Mouse (Mus musculus) megakaryocyte, adult 5-6 weeks (primary cell): ENCODE data around the gene Syngr2. TPM values are rescaled to one million over a fixed set of nuclear protein-coding genes. Genes with fewer than 3 reads are reported as not detected.
A peak's percentile ranks its signal among the peaks of the same experiment; 100 is the strongest.
"Not testable (repeated sequence)": the region's sequence is repeated elsewhere in the genome, so short reads cannot be mapped to it uniquely, and the experiment has no call there.

ENCODE experiments used
- ATAC-seq: 2 replicates; pipeline ENCODE4 v1.8.0; 2016; ENCODE audit warnings: mild to moderate bottlenecking, inconsistent platforms; ENCODE audit not compliant: poor library complexity, severe bottlenecking
- total RNA-seq, 2 experiments: library from RNA; stranded (forward) in 1 of 2; stranded (reverse) in 1 of 2; fragments of 153-499, 151-499 nt in 1 of 2; fragments of 221-1000, 200-1000 nt in 1 of 2; gene quantifications; 2 replicates each; pipeline versions ENCODE4 v1.2.3 to v1.2.4; 2015 to 2017

The Syngr2 gene
- total RNA-seq, 2 experiments from 2014 or later = 176 to 225 TPM

DNA sequence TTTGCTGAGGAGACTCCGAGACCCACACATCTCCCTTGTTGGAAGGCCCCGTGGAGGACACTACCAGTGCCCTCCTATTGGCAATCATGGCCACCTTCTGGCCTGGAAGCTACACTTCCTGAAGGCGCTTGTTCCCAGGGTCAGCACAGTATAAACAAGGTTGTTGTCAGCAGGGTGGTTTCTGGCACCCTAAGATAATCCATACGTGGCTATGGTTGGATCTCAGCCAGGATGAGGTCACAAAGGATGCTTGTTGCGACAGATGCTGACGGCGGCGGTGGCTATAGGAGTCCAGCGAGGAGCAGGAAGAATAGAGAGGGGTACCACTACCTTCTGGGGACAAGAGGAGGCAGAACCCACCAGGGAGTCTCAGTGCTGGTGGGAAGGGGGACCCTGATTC is 20.9 kb downstream of the Syngr2 start:
- ATAC-seq = no peak

DNA sequence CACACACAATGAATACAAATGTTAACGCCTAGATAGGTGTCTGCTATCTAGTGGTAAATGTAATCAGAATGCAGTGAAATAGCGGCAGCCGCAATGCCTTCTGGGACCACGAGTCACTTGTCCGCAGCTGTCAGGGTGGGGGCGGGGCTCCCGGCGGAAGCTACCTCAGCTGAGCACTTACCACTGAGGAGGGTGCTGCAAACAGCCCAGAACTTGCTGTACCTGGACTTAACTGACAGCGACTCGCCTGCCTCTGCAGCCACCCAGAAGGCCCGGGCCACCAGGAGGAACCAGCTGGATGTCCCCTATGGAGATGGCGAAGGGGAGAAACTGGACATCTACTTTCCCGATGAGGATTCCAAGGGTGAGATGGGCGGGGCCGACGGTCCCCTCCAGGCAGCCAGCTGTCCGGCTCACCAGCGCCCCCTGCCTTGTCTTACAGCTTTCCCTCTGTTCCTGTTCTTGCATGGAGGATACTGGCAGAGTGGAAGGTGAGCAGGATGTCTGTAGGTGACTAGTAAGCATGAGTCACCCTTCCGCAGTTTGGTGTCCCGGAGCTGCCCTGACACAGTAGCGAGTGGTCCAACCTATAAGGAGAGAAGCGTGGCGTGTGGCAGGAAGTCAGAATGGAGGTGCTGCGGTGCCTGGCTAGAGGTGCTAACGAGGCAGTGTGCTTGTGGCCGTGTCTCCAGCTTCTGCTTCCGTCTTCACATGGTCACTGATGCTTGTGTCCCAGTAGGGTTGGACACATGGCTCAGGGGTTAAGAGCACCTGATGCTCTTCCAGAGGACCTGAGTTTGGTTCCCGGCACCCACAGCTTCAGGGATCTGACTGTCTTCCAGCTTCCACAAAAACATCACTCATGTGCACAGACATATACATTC is 22.9 kb downstream of the Syngr2 start:
- peak; percentile 87 for ATAC-seq

DNA sequence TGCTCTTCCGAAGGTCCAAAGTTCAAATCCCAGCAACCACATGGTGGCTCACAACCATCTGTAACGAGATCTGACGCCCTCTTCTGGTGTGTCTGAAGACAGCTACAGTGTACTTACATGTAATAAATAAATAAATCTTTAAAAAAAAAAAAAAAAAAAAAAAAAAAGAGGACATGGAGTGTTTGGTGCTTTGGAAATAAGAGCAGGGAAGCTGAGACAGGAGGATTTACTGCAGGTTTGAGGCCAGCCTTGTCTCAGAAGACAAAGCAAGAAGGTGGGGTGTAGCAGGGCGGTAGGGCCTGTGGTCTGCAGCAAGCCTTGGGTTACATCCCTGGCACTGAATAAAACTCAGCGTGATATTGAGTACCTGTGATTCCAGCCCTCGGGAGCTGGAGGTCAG is 24.0 kb downstream of the Syngr2 start:
- ATAC-seq = not testable (repeated sequence)

DNA sequence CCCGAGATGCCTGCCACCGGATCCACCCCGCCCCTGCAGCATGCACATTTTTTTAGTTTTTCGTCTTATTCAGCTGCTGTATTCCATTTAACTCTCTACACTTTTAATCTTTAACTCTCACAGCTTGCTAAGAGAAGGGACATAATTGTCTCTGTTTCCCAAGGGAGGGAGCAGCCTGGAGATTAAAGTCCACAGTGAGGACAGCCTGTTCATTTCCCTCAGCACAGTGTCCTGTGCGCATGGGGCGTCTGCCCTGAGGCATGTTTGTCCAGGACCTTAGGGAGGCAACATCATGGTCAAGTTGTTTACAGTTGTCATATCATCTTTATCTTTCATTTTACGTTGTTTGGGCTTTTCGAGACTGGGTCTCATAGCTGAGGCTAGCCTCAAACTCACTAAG is 24.6 kb downstream of the Syngr2 start:
- ATAC-seq = no peak

DNA sequence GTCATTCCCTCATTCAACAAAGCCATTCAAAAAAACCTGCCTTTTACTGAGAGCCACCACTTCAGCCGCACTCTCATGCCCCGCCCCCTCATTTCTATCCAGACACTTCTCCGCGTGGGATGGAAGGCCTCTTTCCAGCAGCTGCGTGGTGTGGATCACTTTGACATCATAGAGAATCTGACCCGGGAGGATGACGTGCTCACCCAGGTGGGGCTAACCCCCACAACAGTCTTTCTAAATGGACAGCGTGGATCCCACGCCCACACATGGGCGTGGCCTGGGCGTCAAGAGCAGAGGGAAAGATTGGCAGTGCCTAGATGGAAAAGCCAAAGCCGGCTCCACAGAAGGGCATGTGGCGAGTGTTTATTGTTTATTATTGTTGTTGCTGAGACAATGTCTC is 26.8 kb downstream of the Syngr2 start:
- no peak for ATAC-seq

DNA sequence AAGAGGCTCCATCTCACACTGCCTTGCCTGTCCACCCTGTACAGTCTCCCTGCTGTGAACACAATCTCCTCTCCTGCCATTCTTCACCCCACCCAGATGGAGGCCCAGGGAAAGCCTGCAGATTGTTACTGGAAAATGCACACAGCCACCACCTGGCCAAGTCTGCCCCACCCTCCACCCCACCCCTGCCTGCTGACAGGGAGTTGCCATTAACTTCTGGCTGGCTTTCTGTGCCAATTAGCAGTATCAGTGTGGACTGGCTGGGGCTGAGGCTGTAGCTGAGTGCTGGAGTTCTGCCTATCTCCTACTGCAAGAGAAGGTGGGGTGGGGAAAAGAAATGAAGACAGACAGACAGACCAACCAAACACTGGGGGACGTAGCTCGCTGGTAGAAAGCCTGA is 29.1 kb downstream of the Syngr2 start:
- peak; percentile 47 for ATAC-seq

DNA sequence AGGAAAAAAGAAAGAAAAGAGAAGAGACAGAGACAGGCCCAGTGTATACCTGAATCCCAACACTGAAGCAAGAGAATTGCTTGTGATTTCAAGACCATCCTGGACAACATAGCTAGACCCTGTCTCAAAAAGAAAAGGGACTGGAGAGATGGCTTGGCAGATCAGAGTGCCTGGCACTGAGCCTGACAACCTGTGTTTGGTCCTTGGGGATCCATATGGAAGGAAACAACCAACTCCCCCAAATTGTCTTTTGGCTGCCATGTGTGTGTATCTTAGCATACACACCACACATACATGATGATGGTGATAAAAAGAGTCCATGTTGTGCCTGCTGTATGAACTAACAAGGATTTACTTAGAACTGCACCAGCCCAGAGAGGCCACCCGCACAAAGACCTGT is 29.6 kb downstream of the Syngr2 start:
- ATAC-seq = no peak

DNA sequence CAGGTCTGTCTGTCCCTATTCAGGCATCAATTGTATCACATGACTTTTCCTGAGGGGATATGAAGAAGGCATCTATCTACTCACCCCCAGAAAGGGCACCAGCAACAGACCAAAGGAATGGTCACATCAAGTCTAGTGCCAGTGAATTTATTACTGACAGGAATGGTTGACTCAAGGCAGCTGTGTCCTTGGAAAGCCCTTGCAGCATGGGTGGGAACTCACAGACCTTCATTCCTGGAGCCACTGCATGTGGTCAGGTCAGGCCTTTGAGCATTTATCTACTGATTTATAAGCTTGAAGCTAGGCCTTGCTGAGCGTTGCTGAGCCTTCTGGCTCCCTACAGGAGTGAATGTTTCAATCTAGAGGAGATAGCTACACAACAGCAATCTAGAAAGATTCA is 31.4 kb downstream of the Syngr2 start:
- ATAC-seq = no peak

DNA sequence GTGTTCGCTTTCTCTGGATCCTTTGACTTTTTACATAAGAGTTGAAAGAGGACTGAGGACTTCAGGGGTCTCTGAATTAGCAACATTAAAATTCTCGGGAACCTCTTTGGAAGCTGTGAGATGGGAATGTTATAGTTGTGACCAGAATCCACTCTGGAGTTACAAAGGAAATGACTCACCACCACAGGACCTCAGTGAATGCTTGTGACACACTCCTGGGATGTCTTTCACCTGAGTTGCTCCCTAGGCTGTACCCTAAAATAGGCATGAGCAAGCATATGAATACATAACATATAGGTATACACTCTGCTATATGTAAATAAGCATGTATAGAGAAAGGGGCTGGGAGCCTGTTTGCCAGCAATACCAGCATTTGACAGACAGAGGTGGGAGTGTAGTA is 34.0 kb downstream of the Syngr2 start:
- ATAC-seq = no peak

DNA sequence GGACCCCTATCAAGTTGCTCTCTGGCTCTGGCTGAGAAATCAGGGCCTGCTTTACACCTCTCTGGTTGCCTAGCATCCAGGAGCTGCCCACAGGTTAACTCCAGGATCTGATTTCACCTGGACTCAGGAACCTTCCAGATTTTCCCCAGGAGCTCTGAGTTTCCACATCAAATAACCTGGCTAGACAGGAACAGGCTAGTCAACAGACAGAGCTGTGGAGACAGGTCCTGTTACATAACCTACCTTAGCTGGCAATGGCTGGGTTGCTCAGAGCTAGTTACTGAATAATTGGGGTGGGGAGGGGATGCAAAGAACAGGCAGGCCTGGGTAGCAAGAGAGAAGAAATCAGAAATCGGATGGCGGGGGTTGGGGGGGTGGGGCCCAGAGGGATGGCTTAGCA is 35.5 kb downstream of the Syngr2 start:
- ATAC-seq = no peak

DNA sequence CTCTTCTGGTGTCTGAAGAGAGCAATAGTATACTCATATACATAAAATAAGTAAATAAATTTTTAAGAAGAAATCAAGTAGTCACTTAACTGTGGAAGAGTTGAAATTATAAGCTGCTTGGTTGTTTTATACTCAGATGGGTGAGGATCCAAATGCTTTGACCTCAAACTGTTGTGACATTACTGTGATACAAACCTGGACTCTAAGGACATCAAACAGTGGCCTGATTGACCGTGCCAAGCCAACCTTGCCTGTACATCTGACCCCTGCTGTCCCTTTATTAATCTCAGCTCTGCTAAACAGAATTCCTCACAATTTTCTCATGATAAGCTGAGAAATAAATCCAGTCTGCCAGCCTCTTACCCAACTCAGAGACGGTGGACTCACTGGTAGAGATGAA is 36.2 kb downstream of the Syngr2 start:
- no peak for ATAC-seq

DNA sequence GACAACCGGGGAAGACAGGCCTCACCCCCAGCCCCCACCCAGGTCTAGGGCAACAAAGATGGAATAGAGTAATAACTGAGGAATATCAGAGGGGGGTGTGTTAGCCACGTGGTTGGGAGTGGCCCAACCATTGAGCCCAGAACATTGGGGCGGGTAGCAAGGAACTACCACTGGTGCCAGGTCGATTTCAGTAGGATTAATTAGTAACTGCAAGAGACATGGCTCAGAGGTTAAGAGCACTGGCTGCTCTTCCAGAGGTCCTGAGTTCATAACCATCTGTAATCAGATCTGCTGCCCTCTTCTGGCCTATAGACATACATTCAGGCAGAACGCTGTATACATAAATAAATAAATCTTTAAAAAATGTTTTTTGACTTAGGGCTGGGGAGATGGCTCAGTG is 37.2 kb downstream of the Syngr2 start:
- no peak for ATAC-seq

DNA sequence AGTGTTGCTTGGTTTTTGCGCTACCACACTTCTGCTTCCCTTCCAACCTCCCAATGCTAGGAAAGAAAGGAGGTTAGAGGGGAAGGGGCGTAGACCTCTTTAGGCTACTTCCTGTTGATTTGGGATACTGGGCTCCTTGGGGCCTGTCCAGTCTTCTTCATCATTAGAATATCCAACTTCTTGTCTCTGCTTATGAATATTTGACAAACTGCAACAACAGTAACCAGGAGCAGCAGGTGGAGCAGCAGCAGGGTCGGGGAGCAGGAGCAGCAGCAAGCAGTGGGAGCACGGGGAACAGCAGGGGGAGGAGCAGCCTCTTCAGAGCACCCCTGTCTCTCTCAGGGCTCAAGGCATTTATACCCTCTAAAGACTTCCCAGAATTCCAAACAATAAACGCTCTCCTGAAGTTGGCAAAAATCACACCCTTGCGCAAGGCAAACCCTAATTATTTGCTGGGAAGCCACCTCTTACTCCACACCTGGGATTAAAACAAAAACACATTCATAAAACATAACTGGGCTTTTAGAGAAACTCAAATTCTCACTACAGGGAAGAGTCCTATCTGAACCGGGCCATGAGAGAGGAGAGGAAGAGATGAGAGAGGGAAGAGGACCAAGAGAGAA is 38.2 kb downstream of the Syngr2 start:
- no peak for ATAC-seq

DNA sequence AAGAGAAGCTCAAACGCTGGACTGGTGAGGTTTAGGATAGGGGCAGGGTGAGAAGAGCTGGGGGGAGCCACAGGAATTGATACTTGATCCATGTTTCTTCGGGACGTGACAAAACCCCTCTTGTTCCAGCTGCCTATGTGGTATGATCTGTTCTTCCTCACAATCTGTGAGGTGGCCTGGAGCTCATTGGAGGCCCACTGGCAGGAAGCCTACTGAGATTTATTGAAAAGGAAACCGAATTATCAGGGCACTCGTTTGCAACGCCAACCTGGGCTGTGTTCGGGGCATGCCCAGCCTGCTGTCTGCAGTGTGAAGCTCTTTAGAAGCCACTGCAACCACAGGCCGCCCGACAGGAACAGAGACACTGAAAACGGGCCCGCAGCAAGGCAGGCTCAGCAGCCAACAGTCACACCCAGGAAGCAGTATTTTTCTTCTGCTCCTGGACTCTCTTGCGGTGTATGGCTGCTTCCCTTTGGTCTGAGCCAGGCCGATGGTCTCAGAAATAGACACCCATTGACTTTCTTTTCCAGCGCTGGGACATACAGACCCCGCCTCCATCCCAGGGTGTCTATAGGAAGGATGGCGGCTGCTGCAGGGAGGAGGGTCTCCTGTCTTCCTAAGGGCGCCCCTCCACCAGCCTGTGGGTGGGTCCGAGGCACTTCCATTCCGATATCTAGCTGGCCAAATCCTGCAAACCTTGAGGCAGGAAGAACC is 39.0 kb downstream of the Syngr2 start:
- ATAC-seq = peak; percentile 55

DNA sequence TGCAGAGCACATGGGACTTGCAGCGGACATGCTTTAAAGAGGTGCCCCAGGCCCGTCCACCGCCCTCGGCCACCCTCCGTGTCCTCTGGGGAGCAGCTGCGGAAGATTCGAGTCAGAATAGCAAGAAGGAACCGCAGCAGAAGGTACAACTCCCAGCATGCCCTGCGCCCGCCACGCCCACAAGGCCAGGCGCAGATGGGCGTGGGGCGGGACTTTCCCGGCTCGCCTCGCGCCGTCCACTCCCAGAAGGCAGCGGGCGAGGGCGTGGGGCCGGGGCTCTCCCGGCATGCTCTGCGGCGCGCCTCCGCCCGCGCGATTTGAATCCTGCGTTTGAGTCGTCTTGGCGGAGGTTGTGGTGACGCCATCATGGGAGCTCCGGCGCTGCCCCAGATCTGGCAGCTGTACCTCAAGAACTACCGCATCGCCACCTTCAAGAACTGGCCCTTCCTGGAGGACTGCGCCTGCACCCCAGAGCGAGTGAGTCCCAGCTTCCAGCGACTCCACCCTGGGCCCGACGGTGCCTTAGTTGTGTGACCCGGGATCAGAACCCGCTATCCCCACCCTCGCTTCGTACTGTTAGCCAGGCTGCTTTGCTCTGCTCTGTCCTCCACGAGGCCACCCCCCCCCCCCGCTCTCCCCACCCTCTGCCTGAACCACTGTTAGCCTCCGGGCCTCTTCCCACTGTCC is 39.7 kb downstream of the Syngr2 start, which contains the start of gene Birc5:
Gene Birc5 (plus strand): TSS at position 267 of the 687 bp plus-strand sequence.
- peak; percentile 98 for ATAC-seq

DNA sequence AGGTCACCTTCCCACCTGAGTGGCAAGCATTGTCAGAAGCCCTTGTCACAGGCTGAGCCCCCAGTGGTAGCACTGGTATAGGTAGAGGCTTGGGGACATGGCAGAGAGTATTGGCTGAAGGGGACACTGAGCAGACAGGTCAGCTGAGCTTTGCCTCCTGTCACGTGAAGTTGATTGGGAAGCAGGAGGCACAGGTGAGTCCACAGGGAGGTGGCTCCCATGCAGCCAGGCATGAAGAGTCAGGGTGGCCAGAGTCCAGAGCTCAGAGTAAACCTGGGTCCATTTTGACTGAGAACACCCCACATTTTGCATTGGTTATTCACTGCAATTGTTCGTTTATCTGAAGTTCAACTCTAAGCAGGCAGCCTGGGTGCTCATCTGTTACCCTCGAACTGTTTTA is 43.4 kb downstream of the Syngr2 start:
- ATAC-seq = no peak

DNA sequence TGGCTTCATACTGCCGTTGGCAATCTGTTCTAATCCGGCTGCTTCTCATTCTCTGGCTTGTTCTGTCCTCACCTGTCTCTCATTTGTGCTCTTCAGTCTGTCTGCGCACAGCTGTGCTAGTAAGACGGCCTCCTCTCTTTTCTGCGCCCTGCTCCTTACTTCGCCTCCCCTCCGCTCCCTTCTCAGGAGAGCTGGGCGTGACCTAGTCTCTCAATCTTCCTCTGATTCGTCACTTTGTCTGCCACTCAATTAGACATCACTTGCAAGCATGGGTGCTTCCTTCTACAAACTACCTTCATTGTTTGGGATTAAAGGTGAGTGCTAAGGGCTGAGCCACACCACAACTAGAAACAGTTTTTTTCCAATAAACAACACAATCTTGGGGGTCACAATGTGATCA is 44.8 kb downstream of the Syngr2 start:
- ATAC-seq = no peak

DNA sequence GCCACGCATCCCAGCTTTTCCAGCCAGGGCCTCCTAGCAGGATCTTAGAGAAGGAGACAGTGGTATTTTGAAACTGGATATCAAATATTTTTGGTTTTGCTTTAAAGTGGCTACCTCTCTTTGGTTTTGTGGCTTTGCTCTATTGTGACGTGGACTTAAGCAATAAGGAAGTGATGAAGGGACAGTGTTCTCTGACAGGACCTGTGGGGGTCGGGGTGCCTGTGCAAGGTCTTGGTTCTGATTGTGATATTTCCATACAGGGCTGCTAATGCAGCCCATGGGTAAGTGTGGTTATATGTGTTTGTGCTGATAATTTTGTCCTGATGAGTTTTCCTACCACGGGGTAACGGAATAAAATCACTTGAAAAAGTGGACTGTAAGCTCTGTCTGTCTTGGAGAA is 45.9 kb downstream of the Syngr2 start:
- no peak for ATAC-seq

DNA sequence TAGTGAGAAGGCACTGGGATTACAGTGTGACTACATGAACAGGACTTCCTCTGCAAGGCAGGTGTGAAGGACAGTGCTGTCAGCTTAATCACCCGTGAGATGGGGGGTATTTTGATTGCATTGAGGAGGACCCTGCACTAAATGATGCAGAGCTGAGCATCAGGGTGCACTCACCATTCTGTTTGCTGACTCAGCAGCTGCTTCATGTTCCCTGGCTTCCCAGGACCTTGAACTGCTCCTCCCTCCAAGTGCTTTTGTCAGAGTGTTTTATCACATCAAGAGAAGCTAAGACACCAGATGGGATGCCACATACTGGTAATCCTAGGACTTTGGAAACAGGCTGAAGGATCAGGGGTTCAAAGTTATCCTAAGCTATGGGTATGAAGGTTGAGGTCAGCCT is 46.5 kb downstream of the Syngr2 start:
- no peak for ATAC-seq

DNA sequence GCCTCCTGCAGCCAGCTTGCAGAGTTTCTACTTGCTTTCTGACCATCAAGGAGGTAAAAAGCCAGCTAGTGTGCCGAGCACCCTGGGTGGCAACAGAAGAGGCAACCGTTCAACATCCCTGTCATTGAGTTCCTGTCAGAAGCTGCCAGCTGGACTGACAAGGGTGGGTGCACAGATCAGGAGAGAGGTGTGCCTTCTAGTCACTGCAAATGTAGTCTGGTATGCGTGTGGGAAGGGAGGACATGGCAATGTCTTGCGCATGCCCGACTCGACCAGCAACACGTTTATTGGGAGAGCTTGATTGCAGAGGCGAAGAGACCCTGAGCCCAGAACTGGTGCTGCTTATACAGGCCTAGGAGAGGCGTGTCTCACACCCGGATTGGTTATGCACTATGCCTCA is 48.0 kb downstream of the Syngr2 start:
- no peak for ATAC-seq

DNA sequence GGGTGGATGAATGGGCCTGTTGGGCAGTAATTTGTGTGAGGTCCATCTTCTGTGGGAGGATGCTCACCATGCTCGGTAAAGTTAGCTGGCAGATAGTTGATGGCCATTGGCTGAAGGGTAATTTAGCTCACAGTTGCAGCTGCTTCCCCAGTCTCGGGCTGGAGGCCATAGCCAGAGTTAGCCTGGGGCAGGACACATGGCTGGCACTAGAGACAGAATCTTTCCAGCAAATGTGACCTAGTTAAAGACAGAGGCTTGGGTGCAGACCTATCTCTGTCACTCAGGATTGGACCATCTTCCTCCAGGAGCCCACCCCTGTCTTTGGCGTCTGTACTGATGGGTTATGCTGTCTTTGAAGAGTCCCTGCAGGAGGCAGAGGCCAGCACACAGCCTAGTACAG is 48.9 kb downstream of the Syngr2 start:
- ATAC-seq = no peak
